Mouse (Mus musculus) v-Abl transformed pro-B cells (cell line): ENCODE results near the gene Dnajc22.

Experiments
- in situ Hi-C, 2 experiments: fragments of 400-800 bp; cut with MboI; formaldehyde crosslinking; loops; one replicate each; pipeline ENCODE4 v1.15.1; 2025; ENCODE audit not compliant: unreplicated experiment in 2 of 2

Dnajc22 gene

GRCm38 (mm10) chr15:99084618-99085017, 8.4 kb upstream of the Dnajc22 start:
- in situ Hi-C loops = loop anchor here in 1 of 2 experiments (5.0 kb wide), 1 partner anchor 82 kb away; no protein-coding TSS in a partner anchor

- in situ Hi-C loops = loop anchor here in 1 of 2 experiments (5.0 kb wide), 1 partner anchor 84 kb away; no protein-coding TSS in a partner anchor
These were observed 7.0 kb upstream of the Dnajc22 start for GRCm38 (mm10) chr15:99085997-99086396.

GRCm38 (mm10) chr15:99087253-99088075, 5.5 kb upstream of the Dnajc22 start, which contains the start of gene C1ql4:
Gene C1ql4 (minus strand): TSS chr15:99087817.
- in situ Hi-C loops = loop anchor here in 1 of 2 experiments (5.0 kb wide), 1 partner anchor 85 kb away; no protein-coding TSS in a partner anchor

GRCm38 (mm10) chr15:99088292-99088691, 4.7 kb upstream of the Dnajc22 start:
- in situ Hi-C loops = loop anchor here in 1 of 2 experiments (5.0 kb wide), 1 partner anchor 86 kb away; no protein-coding TSS in a partner anchor

GRCm38 (mm10) chr15:99089069-99089468, 3.9 kb upstream of the Dnajc22 start:
- in situ Hi-C loops = loop anchor here in 1 of 2 experiments (5.0 kb wide), 1 partner anchor 87 kb away; no protein-coding TSS in a partner anchor

- in situ Hi-C loops = loop anchor here in 1 of 2 experiments (10.0 kb wide), 1 partner anchor 49 kb away; no protein-coding TSS in a partner anchor
These were observed 605 bp downstream of the Dnajc22 start for GRCm38 (mm10) chr15:99093291-99094258.

GRCm38 (mm10) chr15:99094631-99095270, 1.8 kb downstream of the Dnajc22 start:
- in situ Hi-C loops = loop anchor here in 1 of 2 experiments (10.0 kb wide), 1 partner anchor 50 kb away; no protein-coding TSS in a partner anchor

- in situ Hi-C loops = loop anchor here in 1 of 2 experiments (10.0 kb wide), 1 partner anchor 51 kb away; no protein-coding TSS in a partner anchor
These were observed 2.4 kb downstream of the Dnajc22 start for GRCm38 (mm10) chr15:99095356-99095755.

- in situ Hi-C loops = loop anchor here in 1 of 2 experiments (10.0 kb wide), 1 partner anchor 51 kb away; no protein-coding TSS in a partner anchor
These were observed 3.3 kb downstream of the Dnajc22 start for GRCm38 (mm10) chr15:99096061-99096793.

- in situ Hi-C loops = loop anchor here in 1 of 2 experiments (10.0 kb wide), 1 partner anchor 52 kb away; no protein-coding TSS in a partner anchor
These were observed 4.0 kb downstream of the Dnajc22 start for GRCm38 (mm10) chr15:99096831-99097500.

GRCm38 (mm10) chr15:99097840-99098492, 5.0 kb downstream of the Dnajc22 start:
- in situ Hi-C loops = loop anchor here in 1 of 2 experiments (10.0 kb wide), 1 partner anchor 53 kb away; no protein-coding TSS in a partner anchor

- in situ Hi-C loops = loop anchor here in 1 of 2 experiments (10.0 kb wide), 1 partner anchor 54 kb away; no protein-coding TSS in a partner anchor
These were observed 5.5 kb downstream of the Dnajc22 start for GRCm38 (mm10) chr15:99098493-99098861.

- in situ Hi-C loops = loop anchor here in 1 of 2 experiments (10.0 kb wide), 1 partner anchor 54 kb away; no protein-coding TSS in a partner anchor
These were observed 6.2 kb downstream of the Dnajc22 start for GRCm38 (mm10) chr15:99099139-99099556.

GRCm38 (mm10) chr15:99099984-99100383, 7.0 kb downstream of the Dnajc22 start:
- in situ Hi-C loops = loop anchor here in 1 of 2 experiments (10.0 kb wide), 2 partner anchors 55 to 205 kb away; partner anchors contain the start of genes Dhh and Rhebl1

GRCm38 (mm10) chr15:99105238-99105637, 12.3 kb downstream of the Dnajc22 start:
- in situ Hi-C loops = loop anchor here in 1 of 2 experiments (10.0 kb wide), 1 partner anchor 210 kb away; the partner anchor contains the start of genes Dhh and Rhebl1

GRCm38 (mm10) chr15:99107866-99108265, 14.9 kb downstream of the Dnajc22 start:
- in situ Hi-C loops = loop anchor here in 1 of 2 experiments (10.0 kb wide), 1 partner anchor 213 kb away; the partner anchor contains the start of genes Dhh and Rhebl1

- in situ Hi-C loops = no loop called here
These were observed 18.2 kb downstream of the Dnajc22 start for GRCm38 (mm10) chr15:99111139-99111538.
